Mouse (Mus musculus) c-Kit-positive CD71-positive TER-119-positive erythroid progenitor cells, embryonic 14.5 days (primary cell): ENCODE results near the gene Gtf2e1.

ENCODE experiments used
- DNase-seq: peaks from one replicate; pipeline ENCODE4 v3.0.0-alpha.2; 2013; ENCODE audit warnings: low spot score

Gene Gtf2e1

DNA sequence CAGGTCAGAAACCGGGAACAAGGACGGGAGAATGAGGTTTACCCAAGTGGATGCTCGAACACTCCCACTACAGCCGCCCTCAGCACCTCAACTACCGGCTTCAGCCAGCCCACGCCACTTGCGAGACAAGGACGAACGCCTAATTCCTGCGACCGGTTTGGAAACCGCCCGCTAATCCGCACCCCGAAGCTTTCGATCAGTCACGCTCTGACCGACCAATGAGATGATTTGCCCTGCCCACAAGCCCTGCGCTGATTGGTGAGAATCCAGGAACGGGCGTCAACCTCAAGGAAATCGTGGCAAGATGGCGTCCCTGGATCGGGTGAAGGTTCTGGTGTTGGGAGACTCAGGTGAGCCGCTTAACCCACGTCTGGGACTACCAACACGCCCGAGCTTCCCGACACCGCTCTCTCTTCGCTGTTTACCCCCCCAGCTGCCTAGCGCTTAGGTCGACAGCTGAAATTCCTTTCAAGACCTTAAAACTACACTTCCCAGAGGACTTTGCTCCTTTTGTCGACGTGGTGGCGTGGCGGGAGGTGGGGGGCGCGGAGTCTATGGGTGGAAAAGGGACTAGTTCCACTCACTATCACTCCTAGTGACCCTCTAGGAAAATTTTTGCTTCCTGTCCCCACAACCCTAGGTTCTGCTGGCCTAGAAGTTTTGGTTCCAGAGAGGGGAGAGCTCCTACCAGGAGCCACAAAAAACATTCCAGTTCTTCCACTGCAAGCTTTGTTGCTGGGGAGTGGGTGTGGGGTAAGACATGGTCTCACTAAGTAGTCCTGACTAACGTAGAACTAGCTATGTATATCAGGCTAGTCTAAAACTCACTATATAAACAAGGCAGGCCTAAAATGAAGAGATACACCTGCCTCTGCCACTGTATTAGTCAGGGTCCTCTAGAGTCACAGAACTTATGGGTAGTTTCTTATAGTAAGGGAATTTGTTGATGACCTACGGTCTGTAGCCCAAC lies at the start of gene Gtf2e1, which contains the start of gene Rabl3:
Gtf2e1 (minus strand) TSS at position 179 of the 970 bp plus-strand sequence.
Rabl3 (plus strand) TSS at position 275 of the 970 bp plus-strand sequence.
- peak; percentile 98 for DNase-seq

DNA sequence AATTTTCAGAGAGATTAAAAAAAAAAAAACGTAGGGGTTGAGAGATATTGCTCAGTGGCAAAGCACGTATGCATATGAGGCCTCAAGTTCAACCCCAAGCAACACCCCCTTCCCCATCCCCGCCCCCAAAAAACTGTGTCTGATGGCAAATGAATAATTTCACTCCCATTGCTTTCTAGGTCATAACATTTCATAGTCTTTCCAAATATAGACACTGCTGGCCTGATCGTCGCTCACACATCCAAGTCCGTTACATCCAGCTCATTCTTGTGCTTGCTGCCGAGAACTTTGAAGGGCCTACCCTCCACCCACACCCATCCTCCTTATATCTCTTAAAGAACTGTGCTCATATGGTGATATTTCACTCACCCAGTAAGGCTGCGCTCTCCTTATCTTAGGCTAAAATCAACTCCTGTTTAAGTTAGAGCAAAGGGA lies 45.6 kb upstream of the Gtf2e1 start:
- no peak for DNase-seq

DNA sequence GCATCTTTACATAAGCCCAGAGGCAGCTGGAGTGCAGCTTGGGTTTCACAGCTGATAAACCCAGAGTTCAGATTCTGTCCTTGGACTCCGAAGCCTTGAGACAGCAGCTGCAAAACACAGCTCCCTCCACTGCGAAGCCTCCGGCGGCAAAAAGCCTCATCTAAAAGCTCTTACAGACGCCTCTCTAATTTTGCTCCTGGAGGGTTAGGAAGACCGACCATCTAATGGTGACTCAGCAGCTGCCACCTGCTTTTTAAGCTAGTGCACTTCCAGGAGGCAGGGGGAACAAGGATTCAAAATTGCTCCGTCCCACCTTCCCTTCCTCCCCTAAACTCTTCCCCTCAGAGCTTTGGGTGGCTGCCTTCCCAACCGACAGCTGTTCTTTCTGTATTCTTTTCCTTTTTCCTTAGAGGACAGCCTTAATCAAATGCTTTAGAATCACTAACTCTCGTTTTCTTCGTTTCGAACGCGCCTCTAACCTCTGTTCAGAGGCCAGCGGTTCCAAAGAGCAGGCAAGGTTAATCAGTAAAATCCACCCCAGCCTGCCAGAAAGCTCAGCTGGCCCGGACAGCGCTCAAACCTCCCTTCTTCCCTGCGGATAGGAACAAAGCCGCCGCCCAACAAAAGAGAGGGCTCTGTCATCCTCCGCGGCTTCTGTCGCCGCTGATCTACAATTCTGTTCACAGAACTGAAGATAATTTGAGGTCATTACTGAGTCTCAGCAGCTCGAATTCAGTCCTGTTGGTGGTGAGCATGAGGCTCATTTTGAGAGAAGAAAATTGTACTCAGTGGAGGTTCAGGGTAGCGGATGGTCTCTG lies 44.8 kb upstream of the Gtf2e1 start:
- no peak for DNase-seq

DNA sequence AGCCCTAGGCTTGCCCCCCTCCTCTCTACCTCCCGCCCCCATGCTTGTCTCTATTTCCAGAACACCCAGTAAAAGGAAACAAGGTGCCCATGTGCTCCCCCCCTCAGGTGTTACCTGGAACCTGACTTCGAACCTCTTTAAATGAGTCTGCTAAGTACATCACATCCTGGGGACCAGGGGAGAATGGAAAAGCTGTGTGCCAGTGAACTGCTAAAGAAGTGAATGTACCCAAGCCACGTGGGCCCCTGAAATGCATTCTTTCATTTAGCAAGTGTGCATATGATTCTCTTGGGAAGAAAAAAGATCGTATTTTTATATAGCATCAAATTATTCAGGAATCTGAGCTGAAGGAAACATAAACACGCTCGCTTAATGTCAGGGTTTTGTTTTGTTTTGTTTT lies 44.2 kb upstream of the Gtf2e1 start:
- no peak for DNase-seq

DNA sequence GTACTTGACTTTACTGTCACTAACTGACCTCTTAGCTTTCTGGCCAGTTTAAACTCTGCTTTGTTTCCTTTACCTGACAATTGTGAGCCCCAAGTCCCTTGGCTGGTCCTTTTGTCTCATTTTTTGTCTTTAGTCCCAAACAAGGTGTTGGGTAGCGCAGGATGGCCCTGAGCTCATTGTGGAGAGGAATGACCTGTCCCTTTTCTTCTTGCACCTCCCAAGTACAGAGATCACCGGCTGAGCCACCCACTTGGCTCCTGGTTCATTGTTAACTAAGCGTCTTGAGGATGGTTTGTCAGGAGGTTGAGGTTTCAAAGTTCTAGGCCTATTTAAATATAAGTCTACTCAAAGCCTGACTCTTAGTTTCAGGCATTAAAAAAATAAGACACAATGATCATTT lies 43.7 kb upstream of the Gtf2e1 start:
- DNase-seq = no peak

DNA sequence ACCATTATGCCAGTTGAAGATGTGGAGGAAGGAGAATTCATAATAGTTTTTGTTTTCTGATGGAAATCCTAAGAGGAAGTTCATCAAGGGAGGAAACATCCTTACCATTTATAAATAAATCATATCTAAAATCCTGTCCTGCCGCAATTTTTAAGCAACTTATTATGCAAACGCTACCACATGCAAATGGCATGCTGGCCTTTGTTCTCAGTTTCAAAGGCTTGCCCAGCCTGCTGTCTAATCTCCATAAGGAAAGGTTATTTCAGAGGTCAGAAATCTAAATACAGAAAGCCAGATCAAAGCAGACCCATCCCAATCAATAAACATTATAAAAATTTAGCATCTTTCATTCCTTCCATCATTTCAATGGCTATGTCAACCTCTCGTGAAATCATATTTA lies 42.3 kb upstream of the Gtf2e1 start:
- no peak for DNase-seq

DNA sequence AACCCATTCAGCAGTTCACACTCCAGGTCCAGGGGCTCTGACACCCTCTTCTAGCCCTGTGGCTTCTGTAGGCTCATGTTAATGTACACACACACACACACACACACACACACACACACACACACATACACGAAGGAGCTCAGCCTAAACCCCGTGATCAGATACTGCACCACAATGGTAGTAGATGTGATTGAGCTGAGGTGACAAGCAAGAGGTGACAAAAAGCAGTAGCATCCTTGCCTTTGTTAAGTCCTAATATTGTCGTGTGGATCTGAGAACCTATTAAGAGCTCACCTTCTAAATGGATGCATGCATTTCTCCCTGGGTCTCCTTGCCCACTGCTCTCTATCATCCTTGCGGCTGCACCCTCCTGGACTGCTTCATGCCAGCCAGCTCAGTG lies 41.1 kb upstream of the Gtf2e1 start:
- DNase-seq = no peak

DNA sequence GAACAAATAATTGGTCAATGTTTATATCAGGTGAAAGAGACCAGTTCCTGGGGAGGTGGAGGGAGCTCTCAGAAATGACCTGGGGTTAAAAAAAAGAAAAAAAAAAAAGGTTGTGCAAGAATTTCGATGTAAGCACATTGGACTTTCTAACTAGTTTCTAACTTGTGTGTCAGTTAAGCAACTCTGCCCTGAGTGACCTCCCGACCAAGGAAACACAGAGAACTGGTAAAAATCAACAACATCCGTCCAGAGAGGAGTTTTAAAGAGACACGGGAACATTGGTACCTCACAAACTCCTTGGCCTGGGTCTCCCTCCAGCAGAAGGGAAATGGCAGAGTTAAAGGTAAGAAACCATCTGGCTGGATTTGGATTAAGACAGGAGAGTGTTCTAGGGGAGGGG lies 40.4 kb upstream of the Gtf2e1 start, which contains the start of gene Hgd:
Hgd (plus strand) TSS at position 160 of the 400 bp plus-strand sequence.
- no peak for DNase-seq

DNA sequence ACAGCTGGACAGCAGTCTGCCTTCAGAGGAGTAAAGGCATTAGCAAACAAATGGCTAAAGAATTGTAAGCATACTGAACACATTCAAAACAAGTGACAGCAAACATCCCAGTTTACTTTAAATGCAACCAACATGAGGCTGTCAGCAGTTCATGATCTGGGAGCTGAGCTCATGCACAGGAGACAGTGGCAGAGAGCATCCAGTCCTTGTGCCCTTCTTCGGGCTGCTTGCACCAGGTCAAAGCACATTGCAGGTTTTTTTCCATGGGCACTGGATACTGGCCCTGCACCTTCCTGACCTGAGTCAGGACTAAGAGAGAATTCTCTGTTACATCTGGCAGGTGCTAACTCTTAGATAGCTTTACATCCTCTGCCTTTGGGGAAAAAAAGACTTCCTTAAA lies 40.0 kb upstream of the Gtf2e1 start:
- no peak for DNase-seq

DNA sequence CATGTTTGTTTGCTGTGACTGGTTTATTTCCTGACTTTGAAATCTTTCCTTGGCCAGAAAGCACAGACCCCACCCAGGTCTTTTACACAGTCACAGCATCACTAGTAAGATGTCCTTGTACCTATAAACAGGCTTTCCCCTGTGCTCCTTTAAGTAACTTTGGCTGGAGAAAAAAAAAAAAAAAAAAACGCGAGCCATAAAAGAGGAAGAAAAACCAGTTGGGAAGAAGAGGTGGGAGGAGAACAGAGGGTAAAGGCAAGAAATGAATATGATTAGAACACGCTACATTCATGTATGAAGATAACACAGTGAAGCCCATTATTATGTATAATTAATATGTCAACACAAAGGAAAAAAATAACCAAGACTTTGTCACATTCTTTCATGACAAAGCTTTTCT lies 35.7 kb upstream of the Gtf2e1 start:
- DNase-seq = no peak

DNA sequence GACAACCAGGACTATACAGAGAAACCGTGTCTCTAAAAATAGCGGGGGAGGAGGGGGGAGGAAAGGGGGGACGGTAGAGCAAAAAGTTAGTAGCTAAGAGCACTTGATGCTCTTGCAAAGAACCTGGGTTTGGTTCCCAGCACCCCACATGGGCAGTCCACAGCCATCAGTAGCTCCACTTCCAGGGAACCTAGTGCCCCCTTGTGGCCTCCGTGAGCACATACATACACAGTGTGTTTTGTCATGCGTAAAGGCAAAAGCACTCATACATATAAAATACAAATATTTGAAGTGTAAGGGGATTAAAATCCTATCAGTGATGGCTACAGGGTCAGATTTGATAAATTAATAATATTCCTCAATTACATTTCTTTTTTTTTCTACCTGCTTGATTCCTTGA lies 33.5 kb upstream of the Gtf2e1 start:
- no peak for DNase-seq

DNA sequence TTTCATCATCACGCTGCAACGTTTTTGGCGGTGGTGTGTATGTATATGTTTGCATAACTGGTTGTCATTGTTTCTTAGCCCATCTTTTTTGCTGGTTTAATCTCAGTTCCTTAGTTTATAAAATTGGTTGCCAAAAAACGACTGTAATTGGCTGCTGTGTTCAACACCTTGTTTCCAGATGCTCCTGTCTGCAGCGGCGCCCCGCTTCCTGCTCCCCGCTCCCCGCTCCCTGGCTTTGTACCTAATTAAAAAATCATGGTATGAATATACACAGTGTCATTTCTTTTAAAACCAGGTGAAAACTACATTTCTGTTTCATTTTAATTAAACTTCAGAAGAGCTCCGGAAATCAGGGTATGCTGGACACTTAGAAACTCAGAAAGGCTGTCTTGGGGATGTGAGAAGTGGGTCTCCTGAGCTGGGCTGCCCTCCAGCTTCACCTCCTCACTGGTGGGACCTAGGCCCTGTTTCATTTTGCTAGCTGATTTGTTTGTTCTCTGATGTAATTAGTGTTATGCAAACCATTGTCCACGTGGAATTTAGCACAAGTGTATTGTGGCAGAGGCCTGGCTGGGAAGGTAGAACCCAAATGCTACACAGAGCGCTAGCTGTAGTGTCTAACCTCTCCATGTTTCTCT lies 32.6 kb upstream of the Gtf2e1 start:
- DNase-seq = no peak

DNA sequence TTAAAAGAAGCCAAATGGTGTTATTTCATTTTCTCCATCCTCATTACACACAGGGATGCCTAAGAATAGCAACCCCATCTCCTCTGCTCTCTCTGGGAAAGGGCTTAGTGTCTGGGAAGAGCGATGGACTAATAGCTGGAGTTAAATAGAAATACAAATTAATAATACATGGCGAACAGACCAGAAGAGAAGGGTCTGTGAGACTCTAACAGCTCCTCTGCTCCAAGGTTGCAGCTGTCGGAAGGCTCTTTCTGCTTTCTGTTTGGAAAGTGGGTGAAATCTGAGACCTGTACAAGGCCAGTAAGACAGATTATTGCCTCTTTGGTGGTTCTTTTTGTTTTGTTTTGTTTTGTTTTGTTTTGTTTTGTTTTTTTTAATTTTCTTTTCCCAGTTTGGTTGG lies 32.0 kb upstream of the Gtf2e1 start:
- DNase-seq = no peak

DNA sequence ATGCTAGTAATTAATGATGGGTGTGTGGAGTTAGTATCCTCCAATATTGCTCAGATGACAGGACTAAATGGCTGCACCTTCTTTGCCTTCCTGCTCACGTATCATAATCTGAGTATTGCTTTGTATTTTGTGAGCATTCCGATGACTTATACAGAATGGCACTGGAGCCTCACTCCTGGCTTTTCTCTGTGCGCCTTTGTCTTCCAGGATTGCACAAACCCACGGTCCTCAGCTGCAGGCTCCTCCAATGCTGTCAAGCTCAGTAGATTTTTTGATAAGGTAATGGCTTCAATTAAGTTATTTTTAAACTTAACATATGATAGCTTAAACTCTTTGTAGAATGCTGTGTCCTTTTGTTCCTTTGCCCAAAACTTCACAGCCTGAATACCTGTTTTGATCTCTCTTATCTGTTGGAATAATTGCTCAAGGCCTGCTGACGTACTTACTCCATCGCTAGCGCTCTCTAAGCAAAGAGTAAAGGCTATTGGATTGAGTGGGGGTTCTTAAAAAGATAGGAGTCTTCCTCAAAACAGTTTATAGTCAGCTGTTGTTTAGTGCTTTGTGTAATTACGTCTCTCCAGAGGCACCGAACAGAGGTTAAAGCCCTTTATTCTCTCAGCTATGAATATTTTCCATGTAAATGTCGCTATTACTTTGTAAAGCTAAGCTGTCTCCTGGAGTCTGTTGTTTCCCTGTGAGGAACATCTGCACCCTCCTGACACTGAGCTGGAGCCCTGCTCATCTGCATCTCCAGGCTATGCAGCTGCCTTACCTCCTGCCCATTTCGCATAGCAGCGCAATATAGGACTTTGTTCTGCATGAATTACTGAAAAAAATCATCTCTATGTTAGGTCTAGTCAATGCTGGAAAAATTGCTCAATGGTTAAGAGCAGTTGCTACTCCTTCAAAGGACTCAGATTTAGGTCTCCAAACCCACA lies 27.8 kb upstream of the Gtf2e1 start:
- no peak for DNase-seq

DNA sequence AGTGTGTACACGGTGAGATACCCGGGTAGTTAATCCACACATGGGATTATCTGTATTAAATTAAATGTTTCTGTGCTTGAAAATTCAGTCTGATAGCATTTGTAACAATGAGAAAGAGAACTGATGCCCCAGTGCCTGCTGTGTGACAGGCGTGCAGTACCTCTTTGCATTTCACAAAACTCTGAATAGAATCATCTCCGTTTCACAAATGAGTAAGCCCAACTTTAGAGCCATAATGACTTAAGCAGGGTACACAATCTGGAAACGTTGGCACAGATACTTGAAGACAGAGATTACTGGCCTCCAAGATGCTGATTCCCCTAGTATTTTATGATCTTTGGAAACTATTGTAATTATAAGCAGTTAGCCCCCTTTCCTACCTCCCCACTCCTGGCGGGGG lies 26.5 kb upstream of the Gtf2e1 start:
- no peak for DNase-seq

DNA sequence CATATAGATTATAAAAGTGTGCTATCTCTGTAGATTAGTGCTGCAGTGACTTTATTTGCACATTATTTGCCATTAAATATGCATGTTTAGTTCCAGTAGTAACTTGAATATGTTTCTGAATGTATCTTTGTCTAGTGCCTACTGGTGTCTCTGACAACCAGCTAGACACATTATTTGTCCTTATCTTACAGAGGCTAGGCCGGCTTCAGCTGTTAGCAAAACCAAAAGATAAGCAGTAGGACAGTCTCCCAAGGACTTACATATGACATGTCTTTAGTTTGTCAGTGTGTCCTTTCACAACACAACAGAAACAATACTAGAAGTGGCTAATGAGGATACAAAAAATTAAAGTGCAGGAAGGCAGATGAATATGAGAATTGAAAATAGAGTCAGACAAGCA lies 25.5 kb upstream of the Gtf2e1 start:
- no peak for DNase-seq

DNA sequence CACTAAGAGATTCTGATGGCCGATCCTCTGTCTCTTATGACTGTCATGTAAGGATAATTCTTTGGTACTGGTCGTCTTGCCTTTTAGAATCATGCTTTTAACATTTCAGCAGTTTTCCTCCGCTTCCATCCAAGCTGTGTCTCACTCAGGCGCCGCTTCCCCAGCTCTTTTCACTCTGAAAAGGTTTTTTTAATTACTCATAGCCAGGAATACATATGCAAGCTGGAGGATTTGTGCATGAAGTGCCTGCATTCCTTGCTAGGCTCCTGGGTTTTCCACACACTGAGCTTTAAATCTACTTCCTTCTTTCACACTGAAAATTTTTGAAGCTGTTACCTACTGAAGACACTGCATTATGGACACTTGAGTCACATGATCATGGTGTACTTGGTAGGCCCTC lies 23.4 kb upstream of the Gtf2e1 start:
- DNase-seq = no peak

DNA sequence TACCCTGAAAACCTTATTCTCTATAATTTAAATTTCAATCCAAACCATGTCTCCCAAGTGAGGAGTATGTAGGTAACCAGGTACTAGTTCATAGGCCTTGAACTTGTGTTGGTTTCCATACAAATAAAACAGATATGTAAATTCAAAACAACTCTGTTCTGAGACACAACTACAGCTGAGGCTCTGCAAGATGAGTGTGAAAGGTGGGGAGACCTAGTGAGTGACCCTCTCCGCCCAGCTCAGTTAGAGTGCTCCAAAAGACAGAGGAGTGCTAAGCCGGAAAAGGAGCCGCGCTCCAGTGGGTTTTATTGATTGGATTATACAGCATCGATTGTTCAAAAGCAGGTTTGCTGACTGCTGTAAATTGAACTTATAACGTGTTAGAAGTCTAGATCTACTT lies 22.8 kb upstream of the Gtf2e1 start:
- DNase-seq = no peak

DNA sequence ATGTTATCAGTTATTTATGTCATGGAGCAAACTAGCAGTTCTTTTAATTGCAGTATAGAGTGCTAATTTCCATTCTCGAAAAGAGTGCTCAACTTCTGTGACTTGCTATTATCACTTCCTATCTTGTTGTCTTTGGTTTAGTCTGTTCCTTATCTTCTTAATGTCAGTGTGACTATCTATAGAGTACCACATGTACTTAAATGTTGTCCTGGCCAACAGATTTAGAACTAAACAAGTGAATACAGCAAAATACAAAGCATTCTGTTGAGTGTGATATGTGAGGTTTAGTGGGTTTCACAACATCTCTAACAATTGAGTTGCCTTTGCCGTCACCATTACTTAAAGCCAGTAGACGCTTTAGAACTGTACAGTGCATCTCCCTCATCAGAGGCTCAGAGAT lies 13.2 kb upstream of the Gtf2e1 start:
- DNase-seq = no peak

DNA sequence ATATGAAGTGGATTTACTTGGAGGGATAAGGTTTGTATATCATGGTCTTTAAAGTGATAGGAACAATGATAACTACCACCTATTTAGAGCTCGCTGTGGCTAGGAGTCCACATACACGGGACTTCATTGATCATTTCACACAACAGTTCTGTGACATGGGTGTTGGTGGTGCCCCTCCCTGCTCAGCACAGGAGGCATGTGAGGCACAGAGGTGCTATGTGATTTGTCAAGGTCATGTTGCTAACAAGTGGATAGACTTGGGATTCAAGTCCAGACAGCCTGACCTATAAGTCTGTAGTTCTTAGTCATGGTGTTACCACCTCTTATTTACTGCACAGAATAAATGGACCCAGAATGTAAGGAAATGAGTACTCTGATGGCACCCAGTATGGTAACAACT lies 11.4 kb upstream of the Gtf2e1 start:
- no peak for DNase-seq

DNA sequence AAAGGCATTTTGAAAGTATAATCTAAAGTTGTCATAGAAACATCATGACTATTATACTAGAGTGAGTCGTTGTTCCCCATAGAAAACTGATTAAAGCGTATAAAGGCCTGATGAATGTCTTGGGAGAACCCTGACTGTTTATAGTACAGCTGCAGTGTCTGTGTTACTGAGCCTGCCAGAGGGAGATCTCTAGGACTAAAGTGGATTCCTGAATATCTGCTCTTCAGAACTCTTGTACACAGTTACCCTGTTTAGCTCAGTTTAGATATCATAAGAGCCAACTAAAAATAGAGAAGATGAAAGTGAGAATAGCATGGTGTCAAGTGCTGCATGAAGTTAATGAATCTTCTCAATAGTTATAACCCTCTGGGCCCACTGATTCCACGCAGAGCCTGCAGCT lies 10.7 kb upstream of the Gtf2e1 start:
- no peak for DNase-seq
